Mouse (Mus musculus): ENCODE measurements around the gene Dab2ip.

Gene Dab2ip

GRCm38 (mm10) chr2:35593889-35594288, 35.8 kb downstream of the Dab2ip start:
- DNase-seq (ENCODE audit: extremely low spot score, low read depth, low spot score) = no peak

DNA sequence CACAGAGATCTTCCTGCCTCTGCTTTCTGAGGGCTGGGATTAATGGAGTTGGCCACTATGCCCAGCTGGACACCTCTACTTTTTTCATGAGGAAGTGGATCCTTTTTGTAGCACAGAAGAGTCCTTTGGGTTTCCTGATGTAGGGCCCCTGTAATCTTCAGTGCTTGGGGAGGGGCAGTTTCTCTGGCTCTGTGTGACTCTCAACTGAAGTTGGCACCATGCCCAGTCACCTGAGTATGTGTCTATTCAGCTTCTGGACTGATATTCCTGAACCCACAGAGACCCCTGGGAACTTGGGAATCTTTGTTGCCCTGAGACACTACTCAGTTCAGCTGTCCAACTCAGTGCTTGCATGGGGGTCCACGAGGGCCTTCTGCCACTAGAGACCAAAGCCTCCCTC, 37.0 kb downstream of the Dab2ip start:
- DNase-seq (ENCODE audit: extremely low spot score, low read depth, low spot score) = no peak

DNA sequence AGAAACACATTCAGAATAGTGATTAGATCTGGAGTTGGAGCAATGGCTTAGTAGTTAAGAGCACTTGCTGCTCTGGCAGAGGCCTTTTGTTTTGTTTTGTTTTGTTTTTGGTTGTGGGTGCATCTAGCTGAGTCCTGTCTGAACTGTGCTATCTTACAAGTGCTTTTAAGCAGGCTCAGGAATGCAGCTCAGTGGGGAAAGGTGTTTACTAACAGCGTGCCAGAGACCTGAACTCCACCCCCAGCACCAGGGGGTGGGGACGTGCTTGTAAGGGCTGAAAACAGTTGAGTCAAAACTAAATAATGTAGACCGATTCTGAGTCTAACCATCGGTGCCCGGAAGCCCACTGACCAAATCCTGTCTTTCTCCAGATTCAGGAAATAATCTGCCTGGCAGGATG, 37.7 kb downstream of the Dab2ip start:
- no peak for DNase-seq (ENCODE audit: extremely low spot score, low read depth, low spot score)

GRCm38 (mm10) chr2:35596796-35597195, 38.7 kb downstream of the Dab2ip start:
- DNase-seq (ENCODE audit: extremely low spot score, low read depth, low spot score) = no peak

DNA sequence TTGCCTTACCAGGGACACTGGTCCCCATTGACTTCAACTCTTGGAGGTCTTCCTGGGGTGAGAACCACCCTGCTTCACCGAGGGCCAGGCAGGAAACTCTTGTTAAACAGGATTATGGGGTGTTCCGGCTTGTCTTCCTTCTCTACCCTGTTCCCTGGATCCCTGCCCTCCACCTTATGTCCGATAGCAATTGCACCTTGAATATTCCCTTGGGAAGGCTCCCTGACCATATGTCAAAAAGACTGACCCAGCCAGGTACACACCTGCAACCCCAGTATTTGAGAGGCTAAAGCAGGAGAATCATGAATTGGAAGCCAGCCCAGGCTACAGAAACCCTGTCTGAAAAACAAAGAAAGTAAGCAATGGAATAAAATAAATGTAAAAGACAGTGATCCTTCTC, 40.8 kb downstream of the Dab2ip start:
- DNase-seq (ENCODE audit: extremely low spot score, low read depth, low spot score) = no peak

DNA sequence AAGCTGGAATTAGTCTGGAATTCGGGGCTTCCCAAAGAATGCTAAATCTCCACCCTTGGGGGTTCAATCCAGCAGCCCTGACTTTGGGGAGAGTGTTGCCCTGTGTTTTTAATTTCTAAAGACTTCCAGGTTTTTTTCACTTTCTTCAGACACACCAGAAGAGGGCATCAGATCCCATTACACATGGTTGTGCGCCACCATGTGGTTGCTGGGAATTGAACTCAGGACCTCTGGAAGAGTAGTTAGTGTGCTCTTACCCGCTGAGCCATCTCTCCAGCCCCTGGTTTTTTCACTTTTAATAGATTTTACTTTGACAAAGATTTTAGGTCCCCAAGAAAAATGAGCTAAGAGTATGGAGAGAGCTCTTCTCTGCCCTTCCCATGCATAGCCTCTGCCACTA, 43.6 kb downstream of the Dab2ip start:
- DNase-seq (ENCODE audit: extremely low spot score, low read depth, low spot score) = no peak

DNA sequence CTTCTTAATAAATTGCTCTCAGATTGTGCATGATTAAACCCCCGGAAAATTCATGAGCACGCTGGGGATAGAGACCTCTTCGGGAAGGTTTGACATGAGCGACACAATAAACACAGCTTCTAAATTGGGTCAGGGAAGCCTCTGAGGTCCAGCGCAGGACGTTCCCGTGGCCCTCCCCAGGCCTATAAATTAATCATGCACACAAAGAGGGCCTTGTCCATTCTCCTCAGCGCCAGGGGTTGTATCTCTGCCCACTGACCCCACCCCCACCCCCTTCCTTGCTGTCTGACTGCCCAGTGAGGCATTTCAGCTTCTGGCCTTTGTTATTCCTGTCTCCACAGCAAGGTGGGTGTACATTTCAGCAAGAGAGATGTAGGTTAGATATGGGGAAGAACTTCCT, 49.4 kb downstream of the Dab2ip start:
- DNase-seq (ENCODE audit: extremely low spot score, low read depth, low spot score) = no peak

GRCm38 (mm10) chr2:35608856-35609255, 50.8 kb downstream of the Dab2ip start:
- DNase-seq (ENCODE audit: extremely low spot score, low read depth, low spot score) = no peak

- no peak for DNase-seq (ENCODE audit: extremely low spot score, low read depth, low spot score)
Measured at GRCm38 (mm10) chr2:35609317-35609716, 51.3 kb downstream of the Dab2ip start.

GRCm38 (mm10) chr2:35610168-35610951, 52.3 kb downstream of the Dab2ip start:
- DNase-seq (ENCODE audit: extremely low spot score, low read depth, low spot score) = no peak

- DNase-seq (ENCODE audit: extremely low spot score, low read depth, low spot score) = no peak
Measured at GRCm38 (mm10) chr2:35610976-35611375, 52.9 kb downstream of the Dab2ip start.

GRCm38 (mm10) chr2:35611645-35612044, 53.6 kb downstream of the Dab2ip start:
- no peak for DNase-seq (ENCODE audit: extremely low spot score, low read depth, low spot score)

GRCm38 (mm10) chr2:35612297-35612696, 54.2 kb downstream of the Dab2ip start:
- DNase-seq (ENCODE audit: extremely low spot score, low read depth, low spot score) = no peak

DNA sequence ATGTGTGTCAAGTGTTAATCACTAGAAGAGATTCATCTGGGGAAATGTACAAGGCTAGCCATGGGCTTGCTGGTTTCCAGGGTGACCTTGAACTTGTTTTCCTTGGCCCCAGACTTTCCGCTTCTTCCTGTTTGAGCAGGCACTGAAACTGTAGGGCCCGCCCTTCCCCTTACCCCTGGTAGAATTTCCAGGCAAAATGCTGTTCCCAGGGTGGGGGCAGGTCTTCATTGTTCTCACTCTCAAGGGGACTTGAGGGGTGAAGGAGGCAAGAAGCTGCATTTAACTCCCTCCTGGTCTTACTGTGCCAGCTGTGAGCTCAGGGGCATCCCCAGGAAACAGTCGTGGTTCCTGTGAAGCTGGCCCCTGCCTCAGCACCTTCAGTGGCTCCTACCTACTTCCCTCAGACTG, 55.9 kb downstream of the Dab2ip start:
- no peak for DNase-seq (ENCODE audit: extremely low spot score, low read depth, low spot score)

DNA sequence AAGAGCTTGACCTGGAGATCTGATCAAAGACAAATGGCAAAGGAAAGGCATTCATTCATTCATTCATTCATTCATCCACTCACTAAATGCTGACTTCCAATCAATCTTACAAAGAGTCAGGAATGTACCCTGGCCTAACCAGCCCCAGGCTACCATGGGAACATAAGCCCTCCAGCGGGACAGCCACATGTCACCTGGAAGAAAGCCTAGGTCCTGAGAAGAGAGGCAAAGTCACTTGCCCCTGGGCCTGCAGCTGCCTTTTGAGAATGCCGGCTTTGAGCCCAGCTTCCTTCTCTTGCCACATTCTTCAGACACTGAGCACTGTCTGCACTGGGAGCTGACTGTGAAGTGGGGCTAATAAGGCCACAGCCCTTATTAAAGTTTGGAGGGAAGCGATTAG, 56.3 kb downstream of the Dab2ip start:
- no peak for DNase-seq (ENCODE audit: extremely low spot score, low read depth, low spot score)

DNA sequence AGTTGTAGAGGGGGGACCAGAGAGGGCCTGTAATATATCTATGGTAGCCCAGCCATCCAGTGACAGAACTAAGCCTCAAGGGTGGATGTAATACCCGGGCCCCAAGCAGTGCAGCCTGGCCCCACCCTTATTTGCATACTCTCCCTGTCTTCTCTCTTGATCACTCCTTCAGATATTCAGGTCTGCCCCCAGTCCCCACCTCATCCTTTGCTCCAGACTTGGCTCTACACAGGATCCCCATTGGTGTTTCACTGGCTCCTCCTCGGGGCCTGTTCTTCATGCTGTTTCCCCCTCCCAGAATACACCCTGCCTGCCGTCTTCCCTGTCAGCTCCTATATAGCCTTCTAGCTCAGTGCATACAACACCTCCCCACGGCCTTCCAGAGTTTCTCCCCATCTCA, 57.3 kb downstream of the Dab2ip start:
- no peak for DNase-seq (ENCODE audit: extremely low spot score, low read depth, low spot score)

- DNase-seq (ENCODE audit: extremely low spot score, low read depth, low spot score) = no peak
Measured at GRCm38 (mm10) chr2:35615977-35616376, 57.9 kb downstream of the Dab2ip start.

DNA sequence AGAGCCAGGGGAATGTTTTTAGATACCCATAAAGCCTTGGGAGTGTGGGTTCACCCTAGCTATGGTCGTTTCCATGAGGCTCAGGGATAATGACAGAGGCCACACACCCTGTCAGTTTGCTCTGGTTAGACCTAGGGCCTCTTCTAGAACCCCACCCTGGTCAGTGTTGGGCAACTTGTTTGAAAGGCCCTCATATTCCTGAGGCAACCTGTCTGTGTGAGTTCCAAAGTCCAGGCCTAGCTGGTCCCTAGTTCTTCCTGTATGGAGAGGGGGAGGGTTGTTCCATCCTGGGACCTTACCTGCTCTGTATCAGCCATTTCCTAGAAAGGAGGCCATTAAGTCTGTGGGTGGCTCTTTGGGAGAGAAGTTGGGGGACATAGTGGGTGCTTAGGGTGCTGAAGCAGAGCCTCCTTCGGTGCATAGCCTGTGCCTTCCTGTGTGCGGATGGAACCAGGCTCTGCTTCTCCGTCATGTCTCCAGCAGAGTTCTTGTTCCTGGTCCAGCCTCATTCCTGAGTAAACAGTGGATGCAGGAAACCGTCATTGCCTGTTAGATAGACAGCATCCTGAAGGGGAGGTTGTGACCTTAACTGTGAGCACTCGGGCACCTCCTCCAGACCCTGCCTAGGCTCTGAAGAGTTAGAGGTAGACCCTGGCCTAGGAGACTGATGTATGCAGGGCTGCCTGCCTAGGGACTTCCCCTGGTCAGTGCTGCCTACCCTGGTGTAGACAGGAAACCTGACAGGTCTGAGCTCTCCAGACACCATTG, 59.0 kb downstream of the Dab2ip start:
- DNase-seq (ENCODE audit: extremely low spot score, low read depth, low spot score) = no peak

DNA sequence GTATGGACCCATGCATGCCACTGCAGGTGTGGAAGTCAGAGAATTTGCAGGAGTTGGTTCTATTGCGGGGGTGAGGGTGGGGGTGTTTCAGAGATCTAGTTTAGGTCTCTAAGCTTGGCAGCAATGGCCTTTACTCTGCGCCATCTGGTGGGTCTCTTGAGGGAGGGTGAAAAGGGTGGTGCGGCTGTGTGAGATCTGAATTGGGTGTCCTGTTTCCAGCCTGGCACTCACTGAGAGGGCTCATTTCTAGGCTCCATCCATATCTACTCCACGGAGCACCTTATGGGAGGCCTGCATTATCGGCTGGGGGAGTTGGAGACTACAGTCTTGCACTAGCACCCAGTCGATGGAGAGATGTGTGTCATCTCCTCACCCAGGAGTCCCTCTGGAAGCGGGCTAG, 60.9 kb downstream of the Dab2ip start:
- DNase-seq (ENCODE audit: extremely low spot score, low read depth, low spot score) = no peak

GRCm38 (mm10) chr2:35619532-35619931, 61.5 kb downstream of the Dab2ip start:
- no peak for DNase-seq (ENCODE audit: extremely low spot score, low read depth, low spot score)

DNA sequence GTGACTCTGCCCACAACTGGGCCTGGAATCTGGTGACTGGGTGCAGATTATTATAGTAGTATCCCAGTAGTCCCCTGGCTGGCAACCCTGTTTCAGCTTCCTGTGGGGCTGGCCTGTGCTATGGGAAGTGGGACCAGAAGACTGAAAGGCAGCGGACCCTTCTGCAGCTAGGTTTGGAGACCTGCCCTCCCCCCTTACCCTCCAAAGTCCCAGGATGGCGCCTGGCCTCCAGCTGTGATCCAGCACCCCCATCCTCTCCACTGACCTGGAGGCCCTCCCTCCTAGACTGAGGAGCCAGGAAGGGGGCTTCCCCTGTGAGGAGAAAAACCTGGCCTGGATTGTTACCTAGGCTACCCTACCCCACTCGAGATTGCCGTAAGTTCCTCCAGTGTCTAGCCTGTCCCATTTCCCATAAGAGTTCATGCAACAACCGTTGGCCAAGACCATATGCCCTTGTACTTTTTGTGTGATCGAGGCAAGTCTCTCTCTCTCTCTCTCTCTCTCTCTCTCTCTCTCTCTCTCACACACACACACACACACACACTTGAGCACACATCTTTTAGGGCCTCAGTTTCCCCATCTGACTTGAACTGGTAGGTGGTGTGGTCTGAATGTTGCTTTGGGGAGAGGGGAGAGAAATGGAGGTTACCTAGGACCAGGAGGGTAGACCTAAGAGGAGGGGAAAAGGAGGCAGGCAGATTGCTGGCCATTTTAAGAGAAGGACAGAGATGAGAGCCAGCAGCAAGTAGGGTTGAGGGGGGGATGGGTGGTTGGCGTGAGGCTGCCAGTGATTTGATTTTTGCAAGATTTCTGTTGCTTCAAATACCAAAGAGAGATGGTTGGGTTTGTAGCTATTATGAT, 62.5 kb downstream of the Dab2ip start:
- DNase-seq (ENCODE audit: extremely low spot score, low read depth, low spot score) = no peak

GRCm38 (mm10) chr2:35621225-35621519, 63.1 kb downstream of the Dab2ip start:
- DNase-seq (ENCODE audit: extremely low spot score, low read depth, low spot score) = no peak
